Mouse (Mus musculus) brain, embryonic 14.5 days (tissue): ENCODE measurements around the gene Cyb561a3. TPM values are rescaled to one million over a fixed set of nuclear protein-coding genes. Genes with fewer than 3 reads are reported as not detected.

ENCODE experiments used
- DNase-seq: peaks from one replicate; pipeline ENCODE4 v3.0.0-alpha.2; 2011; ENCODE audit warnings: low read depth
- CTCF ChIP-seq: fragments of 200-500 bp; IDR thresholded peaks from 2 replicates; pipeline ENCODE4 v1.5.1; 2012; ENCODE audit warnings: inconsistent platforms, mild to moderate bottlenecking, moderate library complexity, borderline replicate concordance; ENCODE audit not compliant: insufficient read depth, insufficient read length; ENCODE audit errors: extremely low read depth
- POLR2A ChIP-seq: fragments of 200-500 bp; IDR thresholded peaks from 2 replicates; pipeline ENCODE4 v1.6.1; 2012; ENCODE audit warnings: mild to moderate bottlenecking, inconsistent platforms, borderline replicate concordance; ENCODE audit not compliant: poor library complexity, insufficient read depth, insufficient read length, severe bottlenecking; ENCODE audit errors: extremely low read depth
- polyA plus RNA-seq: library from polyadenylated mRNA; depleted of rRNA; stranded (reverse); fragments of >200 nt; gene quantifications from 2 replicates; pipeline ENCODE4 v1.2.3, GENCODE M21; 2012

Gene Cyb561a3
- polyA plus RNA-seq, 1 experiment = 21.2 TPM

- TF ChIP-seq CTCF (no peak), POLR2A (no peak)
- DNase-seq = no peak
Measured at GRCm38 (mm10) chr19:10564278-10564677, 12.7 kb upstream of the Cyb561a3 start.

- TF ChIP-seq POLR2A (no peak), CTCF (no peak)
- no peak for DNase-seq
Measured at GRCm38 (mm10) chr19:10565217-10565616, 11.8 kb upstream of the Cyb561a3 start.

GRCm38 (mm10) chr19:10569627-10570026 is 7.3 kb upstream of the Cyb561a3 start:
- no peak for TF ChIP-seq CTCF
- no peak for TF ChIP-seq POLR2A
- DNase-seq = no peak

GRCm38 (mm10) chr19:10580102-10580501 is 3.1 kb downstream of the Cyb561a3 start:
- TF ChIP-seq POLR2A (no peak), CTCF (no peak)
- no peak for DNase-seq

GRCm38 (mm10) chr19:10580761-10581160 is 3.8 kb downstream of the Cyb561a3 start:
- no peak for DNase-seq
- no peak for TF ChIP-seq POLR2A
- TF ChIP-seq CTCF = no peak

GRCm38 (mm10) chr19:10581984-10582383 is 5.0 kb downstream of the Cyb561a3 start:
- TF ChIP-seq POLR2A (no peak), CTCF (no peak)
- DNase-seq = no peak

GRCm38 (mm10) chr19:10583550-10584146 is 6.7 kb downstream of the Cyb561a3 start:
- peak; percentile 52 for DNase-seq
- TF ChIP-seq CTCF = no peak
- no peak for TF ChIP-seq POLR2A

GRCm38 (mm10) chr19:10585112-10585511 is 8.1 kb downstream of the Cyb561a3 start:
- DNase-seq = no peak
- TF ChIP-seq POLR2A (no peak), CTCF (no peak)

- no peak for DNase-seq
- TF ChIP-seq CTCF (no peak), POLR2A (no peak)
Measured at GRCm38 (mm10) chr19:10587231-10587630, 10.3 kb downstream of the Cyb561a3 start.

- no peak for DNase-seq
- TF ChIP-seq CTCF (no peak), POLR2A (no peak)
Measured at GRCm38 (mm10) chr19:10589127-10589857, 12.3 kb downstream of the Cyb561a3 start.

GRCm38 (mm10) chr19:10590301-10590700 is 13.3 kb downstream of the Cyb561a3 start:
- TF ChIP-seq POLR2A (no peak), CTCF (no peak)
- no peak for DNase-seq
